Mouse (Mus musculus) embryo, embryonic 10.5 days (tissue): ENCODE results near the gene Gm9745.
"Not testable (repeated sequence)": the region's sequence is repeated elsewhere in the genome, so short reads cannot be mapped to it uniquely, and the experiment has no call there.

ENCODE experiments used
- DNase-seq: peaks from one replicate; pipeline ENCODE4 v3.0.0-alpha.2; 2015; ENCODE audit warnings: low spot score

The Gm9745 gene

GRCm38 (mm10) chr13:8948131-8948530, at the start of gene Gm9745:
TSS of gene Gm9745 (minus strand) at chr13:8948231.
- not testable (repeated sequence) for DNase-seq

GRCm38 (mm10) chr13:8997221-8997620, 49.2 kb upstream of the Gm9745 start:
- DNase-seq = not testable (repeated sequence)

- peak; percentile 98 for DNase-seq
These were observed 48.2 kb upstream of the Gm9745 start, which contains the start of gene Gtpbp4 for GRCm38 (mm10) chr13:8995990-8996786. TSS of gene Gtpbp4 (minus strand) at chr13:8996083.

GRCm38 (mm10) chr13:8995159-8995989, 47.3 kb upstream of the Gm9745 start:
- DNase-seq = peak; percentile 71

- DNase-seq = no peak
These were observed 44.2 kb upstream of the Gm9745 start for GRCm38 (mm10) chr13:8992231-8992630.

GRCm38 (mm10) chr13:8972972-8973371, 24.9 kb upstream of the Gm9745 start:
- no peak for DNase-seq

GRCm38 (mm10) chr13:8972369-8972768, 24.3 kb upstream of the Gm9745 start:
- DNase-seq = no peak

GRCm38 (mm10) chr13:8967742-8968141, 19.7 kb upstream of the Gm9745 start:
- DNase-seq = no peak

- no peak for DNase-seq
These were observed 17.2 kb upstream of the Gm9745 start for GRCm38 (mm10) chr13:8965224-8965623.

GRCm38 (mm10) chr13:8962266-8962665, 14.2 kb upstream of the Gm9745 start:
- DNase-seq = not testable (repeated sequence)

- DNase-seq = not testable (repeated sequence)
These were observed 13.3 kb upstream of the Gm9745 start for GRCm38 (mm10) chr13:8961128-8961888.

GRCm38 (mm10) chr13:8959554-8959953, 11.5 kb upstream of the Gm9745 start:
- DNase-seq = not testable (repeated sequence)

- not testable (repeated sequence) for DNase-seq
These were observed 11.0 kb upstream of the Gm9745 start for GRCm38 (mm10) chr13:8959058-8959457.

- not testable (repeated sequence) for DNase-seq
These were observed 8.8 kb upstream of the Gm9745 start for GRCm38 (mm10) chr13:8956873-8957272.

GRCm38 (mm10) chr13:8955127-8955526, 7.1 kb upstream of the Gm9745 start:
- DNase-seq = not testable (repeated sequence)

- not testable (repeated sequence) for DNase-seq
These were observed 4.5 kb upstream of the Gm9745 start, which contains the start of gene Idi2 for GRCm38 (mm10) chr13:8952563-8952962. TSS of gene Idi2 (plus strand) at chr13:8952863.

GRCm38 (mm10) chr13:8943828-8944227, 4.2 kb downstream of the Gm9745 start:
- not testable (repeated sequence) for DNase-seq

GRCm38 (mm10) chr13:8941701-8942100, 6.3 kb downstream of the Gm9745 start:
- not testable (repeated sequence) for DNase-seq

GRCm38 (mm10) chr13:8941110-8941509, 6.9 kb downstream of the Gm9745 start:
- not testable (repeated sequence) for DNase-seq

- DNase-seq = not testable (repeated sequence)
These were observed 10.4 kb downstream of the Gm9745 start for GRCm38 (mm10) chr13:8937611-8938140.

GRCm38 (mm10) chr13:8933499-8933898, 14.5 kb downstream of the Gm9745 start:
- no peak for DNase-seq

- DNase-seq = not testable (repeated sequence)
These were observed 34.1 kb downstream of the Gm9745 start for GRCm38 (mm10) chr13:8913890-8914289.
